Mouse (Mus musculus) ES-E14 (cell line): ENCODE data around the gene Zdhhc8. TPM values are rescaled to one million over a fixed set of nuclear protein-coding genes. Genes with fewer than 3 reads are reported as not detected.

Experiments used
- DNase-seq: peaks from one replicate; pipeline ENCODE4 v3.0.0-alpha.2; 2013; ENCODE audit warnings: low read depth, low spot score
- H3K27ac ChIP-seq: 2 replicates; pipeline ENCODE4 v1.5.1; 2012; ENCODE audit warnings: low read depth, mild to moderate bottlenecking, low read length, moderate library complexity, mixed read lengths; ENCODE audit not compliant: poor library complexity, insufficient read depth, severe bottlenecking
- H3K36me3 ChIP-seq: 2 replicates; pipeline ENCODE4 v1.6.1; 2012; ENCODE audit warnings: mild to moderate bottlenecking, low read length, moderate library complexity, mixed read lengths; ENCODE audit not compliant: control insufficient read depth, poor library complexity, insufficient read depth, severe bottlenecking
- H3K4me1 ChIP-seq, 2 experiments: fragments of 150-350 bp in 1 of 2; sonication (generic) in 1 of 2; 2 replicates each; pipeline ENCODE4 v1.6.1; 2012; ENCODE audit warnings: low read length in 2 of 2, mild to moderate bottlenecking in 1 of 2, mixed read lengths in 1 of 2; ENCODE audit not compliant: control insufficient read depth in 2 of 2, insufficient read depth in 2 of 2, poor library complexity in 1 of 2
- H3K4me3 ChIP-seq, 2 experiments: fragments of 150-350 bp in 1 of 2; sonication (generic) in 1 of 2; 2 replicates each; pipeline ENCODE4 v1.5.1; 2012; ENCODE audit warnings: low read length in 2 of 2, low read depth in 1 of 2, mild to moderate bottlenecking in 1 of 2, mixed read lengths in 1 of 2; ENCODE audit not compliant: insufficient read depth in 1 of 2, poor library complexity in 1 of 2, severe bottlenecking in 1 of 2
- H3K9ac ChIP-seq: 2 replicates; pipeline ENCODE4 v1.6.1; 2012; ENCODE audit warnings: low read depth, mild to moderate bottlenecking, low read length, mixed read lengths; ENCODE audit not compliant: poor library complexity, insufficient read depth, severe bottlenecking
- H3K9me3 ChIP-seq: fragments of 150-350 bp; sonication (generic); 2 replicates; pipeline ENCODE4 v1.6.1; 2012; ENCODE audit warnings: low read depth, mild to moderate bottlenecking, low read length; ENCODE audit not compliant: control insufficient read depth, insufficient read depth
- CHD2 ChIP-seq: IDR thresholded peaks from 2 replicates; pipeline ENCODE4 v1.6.1; 2014; ENCODE audit warnings: mild to moderate bottlenecking, low read depth, low read length, inconsistent platforms
- HCFC1 ChIP-seq: IDR thresholded peaks from 2 replicates; pipeline ENCODE4 v1.6.1; 2012; ENCODE audit warnings: low read length, inconsistent platforms, borderline replicate concordance; ENCODE audit not compliant: insufficient read depth
- MAFK ChIP-seq: IDR thresholded peaks from 2 replicates; pipeline ENCODE4 v1.6.1; 2014; ENCODE audit warnings: mild to moderate bottlenecking, low read depth, low read length, inconsistent platforms; ENCODE audit not compliant: insufficient read depth
- ZC3H11A ChIP-seq: IDR thresholded peaks from 2 replicates; pipeline ENCODE4 v1.6.1; 2012; ENCODE audit warnings: low read depth, mild to moderate bottlenecking, inconsistent platforms, low read length, borderline replicate concordance
- ZNF384 ChIP-seq: IDR thresholded peaks from 2 replicates; pipeline ENCODE4 v1.6.1; 2012; ENCODE audit warnings: low read depth, low read length, inconsistent platforms
- in situ Hi-C, 2 experiments: fragments of 600-800 bp; cut with MboI; formaldehyde crosslinking; loops; one replicate each; pipeline ENCODE4 v1.15.1; 2025; ENCODE audit warnings: low sequenced_read_pairs in 2 of 2, inconsistent platforms in 1 of 2; ENCODE audit not compliant: unreplicated experiment in 2 of 2
- total RNA-seq: library from RNA; depleted of rRNA; stranded (reverse); fragments of 300-350 nt; gene quantifications from 2 replicates; pipeline ENCODE4 v1.2.3, GENCODE M21; 2012

Gene Zdhhc8
- total RNA-seq, 1 experiment: 17.0 TPM

GRCm38 (mm10) chr16:18187221-18187620 is 47.7 kb downstream of the Zdhhc8 start:
- no peak for DNase-seq
- H3K4me1 ChIP-seq: no peaks in the 10 kb centered on the region
- no peak overlapping the region for H3K27ac ChIP-seq
- H3K9me3 ChIP-seq: no peaks in the 10 kb centered on the region
- no peak for TF ChIP-seq HCFC1
- TF ChIP-seq ZC3H11A: no peak
- no peak overlapping the region for H3K4me3 ChIP-seq
- no peaks in the 10 kb centered on the region for H3K36me3 ChIP-seq
- in situ Hi-C loops: no loop called here
- no peak overlapping the region for H3K9ac ChIP-seq

GRCm38 (mm10) chr16:18186798-18187197 is 48.1 kb downstream of the Zdhhc8 start:
- Histone ChIP-seq H3K27ac (no peak overlapping the region), H3K9ac (no peak overlapping the region)

GRCm38 (mm10) chr16:18185715-18186449 is 49.1 kb downstream of the Zdhhc8 start:
- H3K4me3 ChIP-seq: no peak overlapping the region
- H3K9me3 ChIP-seq: no peaks in the 10 kb centered on the region
- H3K9ac ChIP-seq: no peak overlapping the region
- H3K27ac ChIP-seq: no peak overlapping the region
- H3K4me1 ChIP-seq: no peaks in the 10 kb centered on the region
- in situ Hi-C loops: no loop called here
- no peaks in the 10 kb centered on the region for H3K36me3 ChIP-seq
- no peak for DNase-seq
- no peak for TF ChIP-seq HCFC1
- TF ChIP-seq MAFK: no peak
- no peak for TF ChIP-seq ZNF384
- TF ChIP-seq ZC3H11A: no peak
- TF ChIP-seq CHD2: no peak

More at GRCm38 (mm10) chr16:18186798-18187197, 48.1 kb downstream of the Zdhhc8 start:
- in situ Hi-C loops: no loop called here
- Histone ChIP-seq H3K9me3 (no peaks in the 10 kb centered on the region), H3K36me3 (no peaks in the 10 kb centered on the region), H3K4me1 (no peaks in the 10 kb centered on the region), H3K4me3 (no peak overlapping the region)
- no peak for DNase-seq
- TF ChIP-seq ZNF384: no peak

DNA sequence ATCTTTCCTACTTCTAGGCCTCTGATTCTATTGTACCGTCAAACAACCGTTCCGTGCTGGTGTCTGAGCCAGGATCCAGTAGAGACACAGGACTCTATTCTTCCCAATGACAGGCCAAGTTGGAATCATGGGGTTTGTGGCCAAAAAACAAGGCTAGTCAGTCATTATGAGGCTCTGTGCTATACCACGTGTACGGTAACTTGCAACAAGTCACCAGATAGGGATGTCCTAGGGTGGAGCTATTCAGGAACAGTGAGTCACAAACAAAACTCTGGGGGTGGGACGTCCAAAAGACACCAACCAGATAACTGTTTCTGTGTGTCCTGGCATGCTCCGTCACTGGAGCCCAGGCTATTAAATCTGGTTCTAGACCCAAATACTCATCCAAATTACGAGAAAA is 52.2 kb downstream of the Zdhhc8 start:
- no peak for DNase-seq
- H3K36me3 ChIP-seq: no peaks in the 10 kb centered on the region
- H3K9ac ChIP-seq: no peak overlapping the region
- no peaks in the 10 kb centered on the region for H3K4me1 ChIP-seq
- no peaks in the 10 kb centered on the region for H3K9me3 ChIP-seq
- no peak overlapping the region for H3K27ac ChIP-seq
- H3K4me3 ChIP-seq: no peak overlapping the region
- in situ Hi-C loops: no loop called here
- TF ChIP-seq ZNF384: no peak
- TF ChIP-seq ZC3H11A: no peak
- TF ChIP-seq HCFC1: no peak

DNA sequence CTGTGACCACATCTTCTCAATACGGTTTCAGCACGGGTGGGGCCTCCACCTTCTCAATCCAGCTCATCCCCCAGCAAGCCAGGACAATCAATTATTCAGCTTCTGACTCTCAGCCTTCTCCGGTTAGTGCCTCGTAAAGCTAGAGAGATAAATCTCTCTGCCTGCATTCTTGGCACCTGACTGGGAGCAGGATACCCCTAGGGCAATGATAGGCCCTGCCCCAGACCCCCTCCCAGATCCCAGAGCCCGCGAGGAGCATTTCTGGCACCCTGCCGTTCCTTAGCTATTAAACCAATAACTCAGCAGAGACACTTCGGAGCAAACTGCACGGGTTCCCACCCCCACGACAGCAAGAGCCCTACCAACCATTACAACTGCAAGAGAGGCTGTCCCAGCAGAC is 53.5 kb downstream of the Zdhhc8 start:
- DNase-seq: no peak
- Histone ChIP-seq H3K27ac (no peak overlapping the region), H3K4me3 (no peak overlapping the region), H3K9ac (no peak overlapping the region), H3K9me3 (no peaks in the 10 kb centered on the region), H3K4me1 (no peaks in the 10 kb centered on the region), H3K36me3 (no peaks in the 10 kb centered on the region)
- TF ChIP-seq CHD2 (no peak), HCFC1 (no peak), ZC3H11A (no peak), MAFK (no peak), ZNF384 (no peak)
- in situ Hi-C loops: no loop called here
